Mouse (Mus musculus): ENCODE measurements around the gene Trip13. TPM values are rescaled to one million over a fixed set of nuclear protein-coding genes. Genes with fewer than 3 reads are reported as not detected.

Trip13 gene
- total RNA-seq, 4 experiments from 2014 or later, result 0.16 to 0.89 (median 0.20) TPM

GRCm38 (mm10) chr13:73887415-73887874, 50.1 kb downstream of the Trip13 start:
- DNase-seq (ENCODE audit: low spot score), result peak; percentile 82

GRCm38 (mm10) chr13:73886601-73887000, 51.0 kb downstream of the Trip13 start:
- no peak for DNase-seq (ENCODE audit: low spot score)

GRCm38 (mm10) chr13:73886066-73886465, 51.5 kb downstream of the Trip13 start:
- DNase-seq (ENCODE audit: low spot score), result no peak

GRCm38 (mm10) chr13:73885656-73886055, 51.9 kb downstream of the Trip13 start:
- no peak for DNase-seq (ENCODE audit: low spot score)

GRCm38 (mm10) chr13:73881347-73881746, 56.2 kb downstream of the Trip13 start:
- peak; percentile 45 for DNase-seq (ENCODE audit: low spot score)

GRCm38 (mm10) chr13:73879824-73880223, 57.8 kb downstream of the Trip13 start:
- DNase-seq (ENCODE audit: low spot score), result no peak

- no peak for DNase-seq (ENCODE audit: low spot score)
Observed at GRCm38 (mm10) chr13:73872159-73872558, 65.4 kb downstream of the Trip13 start.

Small RNA genes within 50 kb of the gene (microRNA-seq; reads per million reads assigned to microRNA genes)
- gene Gm25197, result not detected

Other genes with a start within 250 kb of the Trip13 start
- gene Slc6a19, start 232.9 kb downstream of the Trip13 start, total RNA-seq (2022), result not detected
- 100 to 1,000 TPM; 207 to 245 (median 212) TPM for gene Slc12a7, start 204.7 kb downstream of the Trip13 start, total RNA-seq (2022)
- 1 to 10 TPM in 3 of 4 experiments, under 1 TPM in 1; 0.75 to 1.9 (median 1.2) TPM for gene Nkd2, start 90.2 kb downstream of the Trip13 start, total RNA-seq (2022)
- 10 to 100 TPM; 16.8 to 22.5 (median 20.7) TPM for gene Brd9, start within 50 bp of the Trip13 start, total RNA-seq (2022)
- not detected for gene Zdhhc11, start 26.1 kb upstream of the Trip13 start, total RNA-seq (2022)
- 10 to 100 TPM; 13.9 to 19.6 (median 14.7) TPM for gene Tppp, start 71.6 kb upstream of the Trip13 start, total RNA-seq (2022)
- 1 to 10 TPM in 2 of 4 experiments, under 1 TPM in 2; 0.44 to 2.6 (median 1.1) TPM for gene Cep72, start 124.5 kb upstream of the Trip13 start, total RNA-seq (2022)
- gene Slc9a3, start 183.7 kb upstream of the Trip13 start, total RNA-seq (2022), result 1 to 10 TPM in 1 of 4 experiments, under 1 TPM in 3; 0.47 to 1.4 (median 0.56) TPM